Mouse (Mus musculus): ENCODE data around the gene Gprc5c.

- TF ChIP-seq SMC3 (IDR thresholded peaks at IDR 0.05; ENCODE audit: low read depth, low read length) (peak; percentile 10; the same call in 1 of the 2 replicates), NELFE (IDR thresholded peaks at IDR 0.05; ENCODE audit: low read depth, low read length) (no peak), UBTF (IDR thresholded peaks at IDR 0.05; ENCODE audit: low read depth, low read length) (no peak)
Measured at GRCm38 (mm10) chr11:114868280-114868679, 17.3 kb downstream of the Gprc5c start.
